Mouse (Mus musculus): ENCODE results near the gene Pik3r3.

- no peak for TF ChIP-seq CTCF (IDR thresholded peaks at IDR 0.05; ENCODE audit: borderline replicate concordance, insufficient read depth, low read length)
- no peak for TF ChIP-seq POLR2A (IDR thresholded peaks at IDR 0.05; ENCODE audit: low read depth, low read length)
Observed at GRCm38 (mm10) chr4:116174466-116175116, 46.8 kb upstream of the Pik3r3 start.
